Mouse (Mus musculus): ENCODE measurements around the gene Adap1.
"Not testable (repeated sequence)": the region's sequence is repeated elsewhere in the genome, so short reads cannot be mapped to it uniquely, and the experiment has no call there.

Gene Adap1

GRCm38 (mm10) chr5:139351134-139351533 is 25.7 kb upstream of the Adap1 start, which contains the start of gene Cox19:
Cox19 (minus strand) TSS chr5:139351418.
- DNase-seq (ENCODE audit: low spot score in 2 of 2) = no peak

DNA sequence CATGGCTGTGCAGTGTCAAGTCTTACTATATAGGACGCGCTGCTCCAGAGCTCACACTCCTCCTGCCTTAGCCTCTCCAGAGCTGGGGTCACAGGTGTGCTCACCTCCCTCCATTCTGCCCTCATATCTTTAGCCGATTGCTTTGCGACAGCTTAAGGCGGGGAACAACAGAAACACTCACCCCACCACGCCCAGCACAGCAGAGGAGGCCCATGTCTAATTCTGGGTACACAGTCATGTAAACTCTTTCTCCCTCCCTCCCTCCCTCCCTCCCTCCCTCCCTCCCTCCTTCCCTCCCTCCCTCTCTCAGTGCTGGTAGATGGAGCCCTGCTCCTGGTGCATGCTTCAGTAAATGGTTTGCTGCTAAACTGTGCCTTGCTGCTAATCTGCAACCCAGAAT is 24.3 kb upstream of the Adap1 start:
- DNase-seq (ENCODE audit: low spot score in 2 of 2) = no peak

DNA sequence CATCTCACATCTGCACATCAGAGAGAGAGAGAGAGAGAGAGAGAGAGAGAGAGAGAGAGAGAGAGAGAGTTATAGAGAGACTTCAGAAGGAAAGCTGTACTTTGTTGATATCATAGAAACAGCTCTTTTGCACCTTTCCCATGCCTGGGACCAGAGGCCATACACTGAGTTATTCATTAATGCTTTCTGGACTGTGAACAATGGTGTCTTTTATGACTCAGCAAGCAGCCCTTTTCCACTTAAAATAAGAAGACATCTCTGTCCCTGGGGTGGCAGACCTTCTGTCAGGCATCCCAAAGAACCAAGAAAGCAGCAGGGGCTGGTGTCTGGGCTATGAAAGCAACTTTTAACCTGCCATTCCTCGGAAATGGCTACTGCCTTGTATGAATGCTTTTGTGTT is 21.8 kb upstream of the Adap1 start:
- no peak for DNase-seq (ENCODE audit: low spot score in 2 of 2)

DNA sequence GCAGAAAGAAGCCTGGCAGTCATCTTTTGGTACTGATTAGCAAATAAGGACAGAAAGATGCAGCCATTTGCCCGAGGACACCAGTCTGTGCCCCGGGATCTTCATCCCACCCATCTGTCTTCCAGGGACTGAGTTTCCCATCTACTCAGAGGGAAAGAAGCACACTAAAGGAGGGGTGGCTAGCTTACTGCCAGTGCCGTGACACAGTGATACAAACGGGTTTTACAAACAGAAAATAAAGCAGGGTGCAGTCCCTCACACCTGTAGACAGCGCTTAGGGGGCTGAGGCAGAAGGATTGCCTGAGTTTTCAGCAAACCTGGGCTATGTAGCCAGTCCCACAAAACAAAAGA is 19.9 kb upstream of the Adap1 start:
- DNase-seq (ENCODE audit: low spot score in 2 of 2) = no peak

- peak; percentile 82 to 89 for DNase-seq (ENCODE audit: low spot score in 2 of 2)
These were observed 19.4 kb upstream of the Adap1 start for GRCm38 (mm10) chr5:139344687-139345363.

- peak; percentile 54 to 73 for DNase-seq (ENCODE audit: low spot score in 2 of 2)
These were observed 18.7 kb upstream of the Adap1 start for GRCm38 (mm10) chr5:139344021-139344686.

DNA sequence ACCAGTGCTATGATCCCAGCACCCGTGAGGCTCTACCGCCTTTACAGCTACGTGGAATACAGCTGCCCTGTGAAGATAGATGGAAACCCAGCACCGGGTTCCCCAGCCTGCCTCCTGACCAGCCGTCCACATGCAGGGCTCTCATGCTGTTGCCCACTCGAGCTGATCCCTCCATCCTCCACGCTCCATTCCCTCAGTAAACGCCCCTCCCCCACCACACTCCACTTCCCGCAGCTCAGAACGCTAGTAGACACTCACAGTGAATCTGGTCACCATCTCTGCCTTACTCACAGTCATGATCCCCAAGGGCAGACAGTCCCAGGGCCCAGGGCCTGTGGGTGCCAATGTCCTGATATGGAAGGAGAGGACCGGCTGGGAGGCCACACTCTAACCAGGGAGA is 13.5 kb upstream of the Adap1 start:
- DNase-seq (ENCODE audit: low spot score in 2 of 2) = no peak

DNA sequence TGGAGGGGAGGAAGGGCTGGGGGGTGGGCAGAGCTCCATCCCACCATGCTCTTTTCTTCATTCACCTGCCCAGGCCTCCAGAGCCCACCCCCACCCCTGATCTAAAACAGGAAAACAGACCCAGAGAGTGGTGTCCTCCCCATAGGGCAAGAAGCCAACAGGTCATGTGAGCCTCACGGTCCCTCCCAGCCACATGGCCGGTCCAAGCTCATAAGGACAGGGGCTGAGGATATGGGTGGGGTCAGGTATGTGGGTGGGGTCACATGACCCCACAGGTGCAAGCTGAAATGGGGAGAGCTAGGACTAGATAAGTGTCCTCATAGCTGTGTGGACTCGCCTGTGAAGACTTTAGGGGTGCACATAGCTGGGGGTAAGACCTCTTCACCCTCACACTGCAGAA is 13.0 kb upstream of the Adap1 start:
- no peak for DNase-seq (ENCODE audit: low spot score in 2 of 2)

DNA sequence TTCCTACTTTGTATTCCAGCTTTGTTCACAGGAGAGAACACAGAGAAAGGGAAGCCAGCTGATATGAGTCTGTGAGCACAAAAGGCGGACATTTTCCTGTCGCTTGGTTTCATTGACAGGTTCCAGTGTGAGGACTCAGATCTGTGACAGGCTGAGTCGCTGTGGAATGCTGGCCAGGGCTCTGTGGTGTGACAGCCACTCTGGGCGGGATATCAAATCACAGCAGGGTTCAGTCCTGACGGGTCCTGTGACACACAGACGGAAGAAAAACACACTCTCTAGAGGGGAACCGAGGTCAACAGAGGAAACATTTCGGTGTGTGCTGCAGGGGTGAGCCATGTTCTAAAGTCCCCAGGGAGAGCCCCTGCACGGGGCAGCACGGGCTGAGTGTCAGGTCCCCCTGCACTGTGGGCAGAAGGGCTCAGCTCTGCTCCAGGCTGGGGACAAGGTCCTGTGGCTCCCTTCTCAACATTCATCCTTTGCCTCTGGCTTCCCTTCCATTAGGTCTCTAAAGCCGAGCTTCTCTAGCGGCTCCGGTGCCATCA is 12.5 kb upstream of the Adap1 start:
- DNase-seq (ENCODE audit: low spot score in 2 of 2) = no peak

DNA sequence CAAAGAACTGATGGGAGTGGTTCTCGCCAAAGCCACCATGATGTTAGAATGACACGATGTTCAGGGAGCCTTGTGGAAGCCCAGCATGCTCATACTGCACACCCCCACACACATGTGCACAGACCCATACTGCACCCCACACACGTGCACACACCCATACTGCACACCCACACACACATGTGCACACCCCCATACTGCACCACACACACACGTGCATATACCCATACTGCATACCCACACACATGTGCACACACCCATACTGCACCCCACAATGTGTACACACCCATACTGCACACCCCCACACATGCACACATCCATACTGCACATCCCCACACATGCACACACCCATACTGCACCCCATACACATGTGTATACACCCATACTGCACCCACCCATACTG is 10.2 kb upstream of the Adap1 start:
- DNase-seq (ENCODE audit: low spot score in 2 of 2) = no peak

- not testable (repeated sequence) for DNase-seq (ENCODE audit: low spot score in 2 of 2)
These were observed 9.0 kb upstream of the Adap1 start for GRCm38 (mm10) chr5:139334394-139334793.

DNA sequence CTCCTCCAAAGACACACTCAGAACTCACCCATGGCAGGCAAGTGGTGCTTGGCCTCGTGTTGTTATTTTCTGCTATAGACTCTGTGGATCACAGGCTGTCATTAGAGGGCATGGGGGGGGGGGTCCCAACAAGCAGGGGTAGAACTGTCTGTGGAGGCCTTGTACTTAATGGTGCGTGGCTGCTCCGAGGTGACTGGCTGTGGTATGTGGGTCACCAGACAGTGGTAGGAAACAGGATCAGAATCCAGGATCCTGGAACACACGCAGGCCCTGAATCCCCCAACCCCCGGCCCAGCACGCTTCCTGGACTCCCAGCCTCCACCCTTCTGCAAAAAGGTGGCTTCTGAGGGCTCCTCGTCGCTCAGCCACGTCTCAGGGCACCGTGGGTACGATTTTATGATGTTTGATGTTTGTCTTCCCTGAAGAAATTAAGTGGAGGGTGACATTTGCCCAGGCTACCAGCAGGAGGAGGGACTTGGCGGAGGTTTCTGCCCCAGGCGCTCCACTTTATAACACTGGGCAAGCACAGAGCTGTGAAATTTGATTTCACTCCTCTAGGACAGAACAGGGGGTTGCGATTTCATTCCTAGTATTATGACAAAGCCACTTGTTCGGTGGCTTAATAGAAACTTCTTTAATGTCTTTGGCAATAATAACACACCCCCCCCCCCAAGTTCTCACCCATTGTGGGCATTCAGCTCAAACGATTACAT is 8.0 kb upstream of the Adap1 start:
- no peak for DNase-seq (ENCODE audit: low spot score in 2 of 2)

DNA sequence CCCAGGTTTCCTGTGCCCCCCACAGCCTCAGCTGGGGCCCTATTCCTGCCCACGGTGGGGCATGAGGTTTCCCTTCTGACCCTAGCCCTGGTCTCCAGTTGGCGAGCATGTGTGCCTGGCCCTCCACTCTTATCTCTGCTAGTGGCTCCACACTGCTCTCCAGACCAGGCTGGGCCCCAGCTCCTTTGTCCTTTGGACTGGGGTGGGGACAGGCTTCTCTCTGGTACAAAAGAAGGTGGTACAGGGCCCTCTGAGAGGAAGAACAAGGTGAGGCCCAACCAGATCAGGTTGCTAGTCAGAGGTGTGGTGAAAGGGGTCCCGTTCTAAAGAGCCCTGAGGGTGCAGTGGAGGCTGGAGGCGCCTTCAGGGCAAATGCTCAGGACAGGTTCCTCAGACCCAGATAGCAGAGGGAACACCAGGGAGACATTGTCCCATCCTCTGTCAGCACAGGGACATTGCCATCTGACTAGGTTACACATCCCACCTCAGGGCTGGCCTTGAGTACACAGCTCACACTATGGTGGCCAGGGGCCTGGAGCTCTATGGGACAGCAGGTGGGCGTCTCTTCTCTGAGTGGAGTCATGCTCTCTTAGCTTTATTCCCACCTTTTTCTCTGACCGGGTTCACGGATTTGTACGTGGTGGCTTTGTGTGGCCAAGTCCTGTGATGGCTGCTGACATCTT is 7.3 kb upstream of the Adap1 start:
- no peak for DNase-seq (ENCODE audit: low spot score in 2 of 2)

DNA sequence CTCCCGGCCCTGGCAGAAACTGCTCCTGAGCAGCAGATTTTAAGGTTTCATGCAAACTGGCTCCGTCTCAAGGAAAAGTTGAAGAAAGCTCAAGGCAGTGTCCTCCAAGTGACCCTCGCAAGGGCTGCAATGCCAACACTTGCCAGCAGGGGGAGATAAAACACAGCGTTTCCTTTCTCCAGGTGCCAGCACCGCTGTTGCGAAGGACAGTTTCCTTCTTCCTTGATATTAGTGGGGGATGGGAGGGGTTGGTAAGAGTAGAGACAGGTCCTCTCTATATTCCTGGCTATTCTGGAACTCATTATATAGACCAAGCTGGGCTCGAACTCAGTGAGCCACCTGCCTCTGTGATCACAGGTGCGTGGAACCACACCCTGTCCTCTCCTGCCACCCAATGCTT is 6.3 kb upstream of the Adap1 start:
- DNase-seq (ENCODE audit: low spot score in 2 of 2) = peak in 1 of 2 experiments; percentile 75

GRCm38 (mm10) chr5:139330766-139331165 is 5.3 kb upstream of the Adap1 start:
- no peak for DNase-seq (ENCODE audit: low spot score in 2 of 2)

GRCm38 (mm10) chr5:139327634-139328020 is 2.2 kb upstream of the Adap1 start:
- DNase-seq (ENCODE audit: low spot score in 2 of 2) = no peak

- no peak for DNase-seq (ENCODE audit: low spot score in 2 of 2)
These were observed 1.7 kb upstream of the Adap1 start for GRCm38 (mm10) chr5:139326986-139327633.

- no peak for DNase-seq (ENCODE audit: low spot score in 2 of 2)
These were observed 782 bp upstream of the Adap1 start for GRCm38 (mm10) chr5:139326111-139326696.

- peak in 1 of 2 experiments; percentile 32 for DNase-seq (ENCODE audit: low spot score in 2 of 2)
These were observed 579 bp downstream of the Adap1 start for GRCm38 (mm10) chr5:139324691-139325394.

DNA sequence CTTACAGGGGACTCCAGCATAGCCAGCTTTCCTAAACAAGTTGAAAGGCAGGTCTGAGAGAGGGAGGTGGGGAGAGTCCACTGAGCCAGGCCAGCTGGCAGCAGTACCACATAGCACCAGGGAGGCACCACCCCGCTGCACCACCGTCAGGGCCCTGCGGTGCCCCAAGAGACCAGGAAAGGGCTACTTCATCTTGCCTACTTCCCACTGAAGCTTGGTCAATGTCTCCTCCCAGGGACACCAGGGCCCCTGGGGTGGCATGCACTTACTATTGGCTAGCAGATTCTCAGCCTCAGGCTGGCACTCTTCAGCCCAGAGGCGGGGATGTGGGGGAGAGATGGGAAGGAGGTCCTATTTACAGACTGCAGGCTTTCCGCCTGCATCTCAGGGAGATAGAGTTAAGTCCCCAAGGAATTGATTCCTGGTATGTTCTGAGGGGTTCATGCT is 1.4 kb downstream of the Adap1 start:
- peak in 1 of 2 experiments; percentile 37 for DNase-seq (ENCODE audit: low spot score in 2 of 2)
